Mouse (Mus musculus): ENCODE results near the gene Tns1.

GRCm38 (mm10) chr1:74045034-74045433 lies 79.2 kb downstream of the Tns1 start:
- no peak for TF ChIP-seq EP300 (optimal IDR thresholded peaks at IDR 0.05)
- TF ChIP-seq CTCF (IDR thresholded peaks at IDR 0.05; ENCODE audit: low read depth) = no peak
